Mouse (Mus musculus): ENCODE measurements around the gene Csf2rb2. TPM values are rescaled to one million over a fixed set of nuclear protein-coding genes. Genes with fewer than 3 reads are reported as not detected.

Gene Csf2rb2
- total RNA-seq (2023; ENCODE audit: inconsistent age): 0.42 to 1.9 TPM (median 0.95 TPM) in 4 replicates

DNA sequence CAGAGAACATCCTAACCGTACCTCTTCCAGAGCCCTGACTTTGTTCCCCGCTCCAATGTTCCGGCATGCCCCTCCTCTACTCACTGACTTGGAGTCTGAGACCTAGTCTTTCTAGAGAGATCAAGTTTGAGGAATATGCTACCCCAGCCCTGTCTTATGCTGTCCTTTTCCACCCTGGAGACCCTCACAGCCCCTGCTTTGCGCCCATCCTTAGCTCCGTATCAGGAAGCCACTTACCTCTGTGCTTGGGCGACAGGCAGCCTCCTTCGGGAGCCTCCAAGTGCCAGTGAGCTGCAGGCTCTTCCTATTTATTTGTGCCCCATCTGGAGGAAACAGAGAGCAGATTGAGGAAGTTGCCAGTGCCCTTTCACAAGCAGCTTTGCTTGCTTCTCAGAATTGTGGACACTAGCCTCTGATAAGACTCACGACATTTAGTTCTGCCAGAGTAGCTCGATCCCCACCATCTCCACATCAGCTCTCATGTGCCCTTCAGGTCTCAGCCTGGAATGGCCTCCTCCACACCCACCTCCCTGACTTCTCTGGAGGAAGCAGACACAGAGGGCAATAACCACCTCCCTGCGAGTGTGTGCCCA lies at the start of gene Csf2rb2:
Gene Csf2rb2, minus strand, starts transcription at position 381 of the 593 bp plus-strand sequence.

DNA sequence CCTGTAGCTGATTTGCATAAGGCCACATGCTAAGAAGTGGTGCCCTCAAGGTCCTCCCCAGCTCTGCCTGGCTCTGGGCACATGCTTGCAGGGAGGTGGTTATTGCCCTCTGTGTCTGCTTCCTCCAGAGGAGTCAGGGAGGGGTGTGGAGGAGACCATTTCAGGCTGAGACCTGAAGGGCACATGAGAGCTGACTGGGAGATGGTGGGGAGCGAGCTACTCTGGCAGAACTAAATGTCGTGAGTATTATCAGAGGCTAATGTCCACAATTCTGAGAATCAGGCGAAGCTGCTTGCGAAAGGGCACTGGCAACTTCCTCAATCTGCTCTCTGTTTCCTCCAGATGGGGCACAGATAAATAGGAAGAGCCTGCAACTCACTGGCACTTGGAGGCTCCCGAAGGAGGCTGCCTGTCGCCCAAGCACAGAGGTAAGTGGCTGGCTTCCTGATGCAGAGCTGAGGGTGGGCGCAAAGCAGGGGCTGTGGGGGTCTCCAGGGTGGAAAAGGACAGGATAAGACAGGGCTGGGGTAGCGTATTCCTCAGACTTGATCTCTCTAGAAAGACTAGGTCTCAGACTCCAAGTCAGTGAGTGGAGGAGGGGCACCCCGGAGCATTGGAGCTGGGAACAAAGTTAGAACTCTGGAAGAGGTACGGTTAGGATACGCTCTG lies 20.3 kb upstream of the Csf2rb2 start, which contains the start of gene Csf2rb:
Gene Csf2rb, plus strand, starts transcription at position 82 of the 669 bp plus-strand sequence.

DNA sequence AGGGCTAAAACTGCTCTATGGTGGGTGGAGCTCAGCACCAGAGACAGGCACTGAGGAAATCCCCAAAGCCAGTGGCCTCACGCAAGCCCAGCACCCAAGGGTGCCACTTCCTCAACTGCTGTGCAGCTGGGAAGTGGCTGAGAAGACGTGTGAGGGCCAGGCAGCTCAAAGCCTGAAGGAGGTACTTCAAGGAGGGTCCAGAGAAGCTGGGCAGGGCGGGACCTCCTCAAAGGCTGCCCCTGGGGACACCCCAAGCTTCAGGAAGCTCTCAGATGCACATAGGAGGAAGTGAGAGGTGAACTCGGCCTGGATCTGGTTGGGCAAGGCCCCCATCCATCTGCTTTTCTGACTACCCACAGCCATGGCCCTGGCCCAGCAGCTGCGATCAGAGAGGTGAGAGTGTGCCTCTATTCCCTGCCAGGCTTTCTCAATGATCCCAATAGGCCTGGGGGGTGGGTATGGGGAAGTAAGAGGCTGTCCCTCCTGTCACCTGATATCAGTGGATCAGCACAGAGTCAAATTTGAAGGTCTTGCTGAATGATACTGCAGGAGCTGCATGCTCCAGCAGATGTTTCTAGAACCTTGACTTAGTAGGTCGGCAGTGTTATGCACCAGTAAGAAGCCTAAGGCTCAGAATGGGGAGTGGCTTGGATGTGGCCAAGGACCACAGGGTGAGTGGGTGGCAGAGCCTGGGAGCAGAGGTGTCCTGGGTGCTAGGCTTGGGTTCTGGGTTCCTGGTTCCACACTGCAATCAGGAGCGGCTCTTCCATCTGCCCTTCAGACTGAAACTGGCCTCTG lies 60.6 kb downstream of the Csf2rb2 start, which contains the start of gene Ncf4:
Gene Ncf4, plus strand, starts transcription at position 107 of the 798 bp plus-strand sequence.

Other genes with a start within 250 kb of the Csf2rb2 start
- not detected in 4 replicates for gene Cacng2, start 185.7 kb downstream of the Csf2rb2 start, total RNA-seq (2023; ENCODE audit: inconsistent age)
- 38.3 to 40.6 TPM (median 39.6 TPM) in 4 replicates for gene Ift27, start 131.6 kb downstream of the Csf2rb2 start, total RNA-seq (2023; ENCODE audit: inconsistent age)
- gene Pvalb, start 99.3 kb downstream of the Csf2rb2 start, total RNA-seq (2023; ENCODE audit: inconsistent age): not detected in 4 replicates
- gene Ncf4, start 60.9 kb downstream of the Csf2rb2 start, total RNA-seq (2023; ENCODE audit: inconsistent age): 273 to 314 TPM (median 305 TPM) in 4 replicates
- gene Csf2rb, start 20.0 kb upstream of the Csf2rb2 start, total RNA-seq (2023; ENCODE audit: inconsistent age): 24.3 to 48.8 TPM (median 30.5 TPM) in 4 replicates
- not detected in 4 replicates for gene Tex33, start 90.2 kb upstream of the Csf2rb2 start, total RNA-seq (2023; ENCODE audit: inconsistent age)
- gene Tst, start 100.2 kb upstream of the Csf2rb2 start, total RNA-seq (2023; ENCODE audit: inconsistent age): 1.5 to 3.0 TPM (median 1.7 TPM) in 4 replicates
- 21.0 to 27.2 TPM (median 24.3 TPM) in 4 replicates for gene Mpst, start 100.7 kb upstream of the Csf2rb2 start, total RNA-seq (2023; ENCODE audit: inconsistent age)
- 0.42 TPM in 1 of 4 replicates, not detected in the others for gene Kctd17, start 122.8 kb upstream of the Csf2rb2 start, total RNA-seq (2023; ENCODE audit: inconsistent age)
- not detected in 4 replicates for gene Tmprss6, start 162.9 kb upstream of the Csf2rb2 start, total RNA-seq (2023; ENCODE audit: inconsistent age)
- 3.6 to 6.8 TPM (median 4.8 TPM) in 4 replicates for gene Il2rb, start 189.6 kb upstream of the Csf2rb2 start, total RNA-seq (2023; ENCODE audit: inconsistent age)
- gene C1qtnf6, start 225.7 kb upstream of the Csf2rb2 start, total RNA-seq (2023; ENCODE audit: inconsistent age): not detected in 4 replicates
- gene Sstr3, start 239.0 kb upstream of the Csf2rb2 start, total RNA-seq (2023; ENCODE audit: inconsistent age): not detected in 4 replicates